Mouse (Mus musculus) cerebellum, adult 18-20 months (tissue): ENCODE measurements around the gene Cd28.
"Not testable (repeated sequence)": the region's sequence is repeated elsewhere in the genome, so short reads cannot be mapped to it uniquely, and the experiment has no call there.

ENCODE experiments used
- DNase-seq, 2 experiments: peaks; one replicate each; pipeline ENCODE4 v3.0.0; 2021

Cd28 gene

GRCm38 (mm10) chr1:60803128-60803824 is 86.7 kb downstream of the Cd28 start:
- DNase-seq = no peak

DNA sequence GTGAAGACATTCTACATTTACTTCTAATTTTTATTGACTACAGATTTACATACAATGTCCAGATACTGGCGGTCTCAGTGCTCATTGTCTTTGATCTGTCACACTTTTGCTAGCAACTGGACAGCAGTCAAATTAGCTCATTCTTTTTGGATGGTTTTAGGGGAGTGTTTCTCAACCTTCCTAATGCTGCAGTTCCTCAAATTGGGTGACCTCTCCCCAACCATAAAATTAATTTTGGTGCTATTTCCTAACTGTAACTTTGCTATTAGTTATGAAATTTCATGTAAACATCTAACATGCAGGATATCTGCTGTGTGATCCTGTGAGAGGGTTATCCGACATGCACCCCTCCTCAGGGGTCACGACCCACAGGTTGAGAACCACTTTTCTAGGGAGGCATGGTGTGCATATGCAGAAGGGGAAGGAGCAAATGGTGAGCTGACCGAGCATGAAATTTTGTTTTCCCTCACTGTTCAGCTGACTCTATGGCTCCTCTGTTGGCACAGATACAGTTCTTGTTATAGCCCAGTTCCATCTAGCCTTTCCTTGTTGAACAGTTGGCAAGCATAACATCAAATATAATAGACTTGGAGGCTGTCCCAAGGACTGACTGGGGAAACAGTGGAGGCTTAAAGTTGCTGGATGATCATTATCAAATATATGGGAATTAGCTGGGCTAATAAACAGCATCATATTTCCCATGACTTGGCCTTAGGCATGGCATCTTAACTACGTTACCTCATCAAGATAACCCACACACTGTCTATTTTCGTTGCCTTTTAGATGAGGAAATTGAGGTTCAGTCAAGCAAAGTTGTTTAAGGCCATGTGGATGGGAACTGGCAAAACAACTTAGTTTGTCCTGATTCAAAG is 87.5 kb downstream of the Cd28 start:
- no peak for DNase-seq

- no peak for DNase-seq
Observed at GRCm38 (mm10) chr1:60805178-60805577, 88.6 kb downstream of the Cd28 start.

- no peak for DNase-seq
Observed at GRCm38 (mm10) chr1:60807748-60808147, 91.1 kb downstream of the Cd28 start.

GRCm38 (mm10) chr1:60808466-60808865 is 91.9 kb downstream of the Cd28 start:
- DNase-seq = no peak

DNA sequence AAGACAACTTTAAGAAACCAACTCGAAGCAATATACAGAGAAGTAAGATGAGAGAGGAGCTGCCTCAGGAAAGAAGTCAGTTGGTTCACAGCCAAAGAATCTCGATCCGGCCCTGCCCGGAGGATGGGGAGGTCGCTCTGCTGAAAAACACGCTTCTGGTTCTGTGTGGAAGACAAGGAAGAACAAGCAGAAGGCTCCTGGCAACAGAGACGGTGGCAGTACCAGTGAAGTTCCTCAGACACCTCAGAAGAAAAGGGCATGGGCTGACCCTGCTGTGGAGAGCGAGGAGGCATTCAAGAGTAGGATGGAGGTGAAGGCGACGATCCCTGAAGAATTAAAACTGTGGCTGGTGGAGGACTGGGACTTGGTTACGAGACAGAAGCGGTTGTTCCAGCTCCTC is 92.6 kb downstream of the Cd28 start:
- DNase-seq = no peak

GRCm38 (mm10) chr1:60810821-60811220 is 94.2 kb downstream of the Cd28 start:
- no peak for DNase-seq

GRCm38 (mm10) chr1:60811998-60812397 is 95.4 kb downstream of the Cd28 start:
- DNase-seq = no peak

DNA sequence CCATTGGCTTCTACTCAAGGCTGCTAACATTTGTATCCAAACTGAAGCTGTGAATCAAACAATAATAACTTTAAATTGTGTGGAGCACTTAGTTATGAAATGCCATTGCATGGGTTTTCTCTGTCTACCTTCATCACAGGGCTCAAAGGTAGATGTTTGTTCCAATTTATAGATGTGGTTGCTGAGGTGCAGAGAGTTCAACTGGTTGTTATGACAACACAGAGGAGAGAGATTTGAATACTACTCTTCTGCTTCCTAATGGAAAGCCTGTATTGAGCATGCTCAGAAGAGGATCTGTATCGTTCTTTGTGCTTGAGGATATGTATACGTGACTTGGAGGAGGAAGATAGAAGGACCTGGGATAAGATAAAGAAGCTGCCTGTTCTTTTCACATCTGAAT is 96.8 kb downstream of the Cd28 start:
- DNase-seq = no peak

DNA sequence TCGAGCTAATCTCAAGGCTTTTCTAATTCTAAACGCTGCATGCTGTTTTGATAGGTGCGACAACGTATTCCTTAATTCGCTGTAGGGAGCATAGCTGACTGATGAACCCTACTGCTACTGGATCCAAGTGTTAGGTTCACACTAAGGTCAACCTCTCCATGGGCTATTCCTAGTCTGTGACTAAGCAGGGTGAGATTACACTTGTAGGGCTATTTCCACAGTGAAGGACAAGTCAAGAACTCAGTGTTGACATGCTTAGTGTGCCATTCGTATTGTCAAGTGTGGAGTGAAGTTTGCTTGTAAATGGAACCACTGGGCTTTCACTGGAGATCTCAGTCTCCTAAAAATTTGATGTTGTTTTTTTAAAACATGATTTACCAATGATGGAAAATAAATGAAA is 99.3 kb downstream of the Cd28 start:
- DNase-seq = no peak

DNA sequence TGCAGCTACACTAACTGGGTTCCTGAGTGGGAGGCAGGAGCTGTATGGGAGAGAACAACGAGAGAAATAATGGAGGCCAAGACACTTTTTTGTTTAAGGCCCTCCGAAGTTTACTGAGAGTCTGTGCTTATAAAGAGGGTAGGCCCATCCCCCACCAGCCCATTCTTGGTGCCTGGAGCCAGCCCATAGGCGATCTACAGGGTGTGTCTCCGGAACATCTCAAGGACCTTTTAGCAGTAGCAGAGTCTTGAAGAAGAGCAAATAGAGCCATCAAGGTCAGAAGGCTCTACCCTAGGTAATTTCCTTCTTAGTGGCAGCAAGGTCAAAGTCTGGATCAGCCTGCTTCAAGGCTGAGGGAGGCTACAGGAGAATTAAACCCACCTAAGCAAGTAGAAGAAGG is 101.9 kb downstream of the Cd28 start:
- not testable (repeated sequence) for DNase-seq

- no peak for DNase-seq
Observed at GRCm38 (mm10) chr1:60819993-60820392, 103.4 kb downstream of the Cd28 start.

- DNase-seq = no peak
Observed at GRCm38 (mm10) chr1:60820981-60821380, 104.4 kb downstream of the Cd28 start.

GRCm38 (mm10) chr1:60821590-60821989 is 105.0 kb downstream of the Cd28 start:
- no peak for DNase-seq
